Mouse (Mus musculus): ENCODE data around the gene Cstb. TPM values are rescaled to one million over a fixed set of nuclear protein-coding genes. Genes with fewer than 3 reads are reported as not detected.
"Not testable (repeated sequence)": the region's sequence is repeated elsewhere in the genome, so short reads cannot be mapped to it uniquely, and the experiment has no call there.

Gene Cstb
- polyA plus RNA-seq, 1 experiment from 2014 or later, result 490 TPM

- no peak for DNase-seq (ENCODE audit: low spot score)
- H3K9me3 ChIP-seq (ENCODE audit: low read length), result no peaks in the 10 kb centered on the region
- H3K27ac ChIP-seq (ENCODE audit: low read length), result no peak overlapping the region
- peak overlapping the region; percentile 88 for H3K4me3 ChIP-seq (ENCODE audit: low read depth, low read length)
- peak overlapping the region; percentile 78 for H3K4me2 ChIP-seq (replicated peaks; ENCODE audit: low read depth, low read length)
- H3K36me3 ChIP-seq (ENCODE audit: insufficient read depth, low read length), result peaks cover 8% of the 10 kb centered on the region; the same call in 1 of the 2 replicates
- 44% methylated on average over 7 of the region's 7 CpGs for WGBS
- H3K9ac ChIP-seq (replicated peaks; ENCODE audit: low read depth), result no peak overlapping the region
- H3K4me1 ChIP-seq (ENCODE audit: insufficient read depth, low read depth, low read length), result no peaks in the 10 kb centered on the region
- no peak for TF ChIP-seq CTCF (IDR thresholded peaks at IDR 0.05)
- TF ChIP-seq EP300 (IDR thresholded peaks at IDR 0.05), result no peak
- ATAC-seq, result no peak; the same call in 1 of the 2 replicates
- H3K27me3 ChIP-seq (replicated peaks; ENCODE audit: insufficient read depth, low read length), result no peaks in the 10 kb centered on the region
These were observed 12.3 kb upstream of the Cstb start for GRCm38 (mm10) chr10:78413152-78413520.

- H3K27me3 ChIP-seq (replicated peaks; ENCODE audit: insufficient read depth, low read length); DNase-seq (ENCODE audit: low spot score); H3K27ac ChIP-seq (ENCODE audit: low read length); H3K4me3 ChIP-seq (ENCODE audit: low read depth, low read length); H3K36me3 ChIP-seq (ENCODE audit: insufficient read depth, low read length); H3K4me1 ChIP-seq (ENCODE audit: insufficient read depth, low read depth, low read length); H3K9ac ChIP-seq (replicated peaks; ENCODE audit: low read depth); ATAC-seq; H3K9me3 ChIP-seq (ENCODE audit: low read length); H3K4me2 ChIP-seq (replicated peaks; ENCODE audit: low read depth, low read length): not testable (repeated sequence)
- WGBS, result 82% methylated on average over 3 of the region's 4 CpGs
These were observed 10.5 kb upstream of the Cstb start for GRCm38 (mm10) chr10:78414936-78415335.

GRCm38 (mm10) chr10:78417888-78418287, 7.6 kb upstream of the Cstb start:
- Histone ChIP-seq H3K27me3 (replicated peaks; ENCODE audit: insufficient read depth, low read length) (no peaks in the 10 kb centered on the region), H3K27ac (ENCODE audit: low read length) (no peak overlapping the region), H3K4me2 (replicated peaks; ENCODE audit: low read depth, low read length) (no peak overlapping the region), H3K36me3 (ENCODE audit: insufficient read depth, low read length) (no peaks in the 10 kb centered on the region), H3K9me3 (ENCODE audit: low read length) (no peaks in the 10 kb centered on the region), H3K9ac (replicated peaks; ENCODE audit: low read depth) (no peak overlapping the region), H3K4me1 (ENCODE audit: insufficient read depth, low read depth, low read length) (no peaks in the 10 kb centered on the region), H3K4me3 (ENCODE audit: low read depth, low read length) (no peak overlapping the region)
- no peak for TF ChIP-seq CTCF (IDR thresholded peaks at IDR 0.05)
- TF ChIP-seq EP300 (IDR thresholded peaks at IDR 0.05), result no peak
- DNase-seq (ENCODE audit: low spot score), result no peak
- WGBS, result 58% methylated on average over 5 of the region's 5 CpGs
- ATAC-seq, result no peak

GRCm38 (mm10) chr10:78418791-78419190, 6.7 kb upstream of the Cstb start:
- H3K9me3 ChIP-seq (ENCODE audit: low read length), result no peaks in the 10 kb centered on the region
- no peak for TF ChIP-seq EP300 (IDR thresholded peaks at IDR 0.05)
- no peak for TF ChIP-seq CTCF (IDR thresholded peaks at IDR 0.05)
- no peaks in the 10 kb centered on the region for H3K27me3 ChIP-seq (replicated peaks; ENCODE audit: insufficient read depth, low read length)
- H3K4me1 ChIP-seq (ENCODE audit: insufficient read depth, low read depth, low read length), result no peaks in the 10 kb centered on the region
- DNase-seq (ENCODE audit: low spot score) (no peak), ATAC-seq (no peak)
- H3K36me3 ChIP-seq (ENCODE audit: insufficient read depth, low read length), result no peaks in the 10 kb centered on the region
- no peak overlapping the region for H3K27ac ChIP-seq (ENCODE audit: low read length)
- H3K9ac ChIP-seq (replicated peaks; ENCODE audit: low read depth), result no peak overlapping the region
- WGBS, result 76% methylated on average over 2 of the region's 2 CpGs
- H3K4me2 ChIP-seq (replicated peaks; ENCODE audit: low read depth, low read length), result no peak overlapping the region
- no peak overlapping the region for H3K4me3 ChIP-seq (ENCODE audit: low read depth, low read length)

- DNase-seq (ENCODE audit: low spot score) (no peak), ATAC-seq (no peak)
- WGBS, result 70% methylated on average over 2 of the region's 2 CpGs
- Histone ChIP-seq H3K4me2 (replicated peaks; ENCODE audit: low read depth, low read length) (no peak overlapping the region), H3K36me3 (ENCODE audit: insufficient read depth, low read length) (no peaks in the 10 kb centered on the region), H3K4me1 (ENCODE audit: insufficient read depth, low read depth, low read length) (no peaks in the 10 kb centered on the region), H3K27ac (ENCODE audit: low read length) (no peak overlapping the region), H3K9ac (replicated peaks; ENCODE audit: low read depth) (no peak overlapping the region), H3K4me3 (ENCODE audit: low read depth, low read length) (no peak overlapping the region), H3K27me3 (replicated peaks; ENCODE audit: insufficient read depth, low read length) (no peaks in the 10 kb centered on the region), H3K9me3 (ENCODE audit: low read length) (no peaks in the 10 kb centered on the region)
- no peak for TF ChIP-seq EP300 (IDR thresholded peaks at IDR 0.05)
- no peak for TF ChIP-seq CTCF (IDR thresholded peaks at IDR 0.05)
These were observed 4.5 kb upstream of the Cstb start for GRCm38 (mm10) chr10:78420929-78421328.

GRCm38 (mm10) chr10:78422614-78423013, 2.9 kb upstream of the Cstb start:
- DNase-seq (ENCODE audit: low spot score), result no peak
- H3K4me3 ChIP-seq (ENCODE audit: low read depth, low read length), result no peak overlapping the region
- H3K9me3 ChIP-seq (ENCODE audit: low read length), result no peaks in the 10 kb centered on the region
- WGBS, result 93% methylated on average over 3 of the region's 3 CpGs
- no peak overlapping the region for H3K27ac ChIP-seq (ENCODE audit: low read length)
- no peak for ATAC-seq
- H3K9ac ChIP-seq (replicated peaks; ENCODE audit: low read depth), result no peak overlapping the region
- H3K27me3 ChIP-seq (replicated peaks; ENCODE audit: insufficient read depth, low read length), result no peaks in the 10 kb centered on the region
- H3K4me2 ChIP-seq (replicated peaks; ENCODE audit: low read depth, low read length), result no peak overlapping the region
- no peaks in the 10 kb centered on the region for H3K4me1 ChIP-seq (ENCODE audit: insufficient read depth, low read depth, low read length)
- H3K36me3 ChIP-seq (ENCODE audit: insufficient read depth, low read length), result peaks cover under 1% of the 10 kb centered on the region; the same call in 1 of the 2 replicates
- TF ChIP-seq CTCF (IDR thresholded peaks at IDR 0.05) (no peak), EP300 (IDR thresholded peaks at IDR 0.05) (no peak)

GRCm38 (mm10) chr10:78426117-78426735, 757 bp downstream of the Cstb start:
- peak overlapping the region; percentile 85 for H3K27ac ChIP-seq (ENCODE audit: low read length)
- peak overlapping the region; percentile 71 for H3K4me3 ChIP-seq (ENCODE audit: low read depth, low read length)
- ATAC-seq (peak; percentile 57), DNase-seq (ENCODE audit: low spot score) (peak; percentile 80)
- TF ChIP-seq EP300 (IDR thresholded peaks at IDR 0.05) (no peak), CTCF (IDR thresholded peaks at IDR 0.05) (no peak)
- H3K27me3 ChIP-seq (replicated peaks; ENCODE audit: insufficient read depth, low read length), result no peaks in the 10 kb centered on the region
- H3K4me2 ChIP-seq (replicated peaks; ENCODE audit: low read depth, low read length), result peak overlapping the region; percentile 83
- H3K4me1 ChIP-seq (ENCODE audit: insufficient read depth, low read depth, low read length), result no peaks in the 10 kb centered on the region
- H3K36me3 ChIP-seq (ENCODE audit: insufficient read depth, low read length), result peaks cover 11% of the 10 kb centered on the region; the same call in 1 of the 2 replicates
- H3K9me3 ChIP-seq (ENCODE audit: low read length), result no peaks in the 10 kb centered on the region
- H3K9ac ChIP-seq (replicated peaks; ENCODE audit: low read depth), result peak overlapping the region; percentile 93
- WGBS, result 18% methylated on average over 6 of the region's 6 CpGs

Measured in lung, postnatal 0 days (tissue).